Mouse (Mus musculus) liver, adult 2 months (tissue): ENCODE data around the gene Dnajc5. TPM values are rescaled to one million over a fixed set of nuclear protein-coding genes. Genes with fewer than 3 reads are reported as not detected.

Experiments used
- DNase-seq: peaks from one replicate; pipeline ENCODE4 v3.0.0-alpha.2; 2011; ENCODE audit warnings: low read depth, low spot score; ENCODE audit errors: extremely low read depth
- H3K27ac ChIP-seq: fragments of 200-500 bp; replicated peaks from 2 replicates; pipeline ENCODE4 v1.5.1; 2012; ENCODE audit warnings: low read depth, mild to moderate bottlenecking, control low read depth, inconsistent platforms, low read length; ENCODE audit not compliant: insufficient read depth
- H3K27me3 ChIP-seq: fragments of 200-500 bp; 2 replicates; pipeline ENCODE4 v1.6.1; 2012; ENCODE audit warnings: mild to moderate bottlenecking, moderate library complexity, low read length, inconsistent platforms; ENCODE audit not compliant: control insufficient read depth, insufficient read depth
- H3K36me3 ChIP-seq: fragments of 200-500 bp; 2 replicates; pipeline ENCODE4 v1.6.1; 2012; ENCODE audit warnings: low read length, inconsistent platforms; ENCODE audit not compliant: control insufficient read depth, insufficient read depth
- H3K4me1 ChIP-seq: fragments of 200-500 bp; 2 replicates; pipeline ENCODE4 v1.6.1; 2011; ENCODE audit warnings: low read length; ENCODE audit not compliant: control insufficient read depth, insufficient read depth
- H3K4me3 ChIP-seq: fragments of 200-500 bp; 2 replicates; pipeline ENCODE4 v1.5.1; 2011; ENCODE audit warnings: low read depth, mild to moderate bottlenecking, control low read depth, low read length, moderate library complexity; ENCODE audit not compliant: insufficient read depth
- H3K79me2 ChIP-seq: fragments of 200-500 bp; 2 replicates; pipeline ENCODE4 v1.6.1; 2012; ENCODE audit warnings: inconsistent platforms, mild to moderate bottlenecking, low read length, moderate library complexity; ENCODE audit not compliant: control insufficient read depth, insufficient read depth
- H3K9ac ChIP-seq: fragments of 200-500 bp; 2 replicates; pipeline ENCODE4 v1.6.1; 2012; ENCODE audit warnings: low read depth, mild to moderate bottlenecking, control low read depth, inconsistent platforms, low read length
- CTCF ChIP-seq: fragments of 200-500 bp; IDR thresholded peaks from 2 replicates; pipeline ENCODE4 v1.5.1; 2011; ENCODE audit warnings: low read depth, low read length, control low read depth
- POLR2A ChIP-seq: fragments of 200-500 bp; IDR thresholded peaks from 2 replicates; pipeline ENCODE4 v1.6.1; 2011; ENCODE audit warnings: low read length, control low read depth; ENCODE audit not compliant: insufficient read depth; ENCODE audit errors: extremely low read depth
- WGBS: fragments of 180-500 bp; shearing (Covaris S2); methylation state at CpG from one replicate; pipeline ENCODE4 v1.1.7; 2018; 5-methylcytosine and 5-hydroxymethylcytosine counted together
- polyA plus RNA-seq: library from polyadenylated mRNA; depleted of rRNA; stranded (reverse); fragments of >200 nt; gene quantifications from 2 replicates; pipeline ENCODE4 v1.2.3, GENCODE M21; 2012
- total RNA-seq: library from RNA; depleted of rRNA; stranded (reverse); fragments of >200 nt; gene quantifications from 2 replicates; pipeline ENCODE4 v1.2.3, GENCODE M21; 2014

Dnajc5 gene
- total and polyA plus RNA-seq, 2 experiments = 20.2 to 30.7 TPM

- Histone ChIP-seq H3K9ac (no peak overlapping the region), H3K4me1 (no peaks in the 10 kb centered on the region), H3K79me2 (no peaks in the 10 kb centered on the region), H3K4me3 (no peak overlapping the region), H3K27me3 (no peaks in the 10 kb centered on the region), H3K27ac (no peak overlapping the region), H3K36me3 (peaks cover 2% of the 10 kb centered on the region; the same call in 1 of the 2 replicates)
- 93% methylated on average over 11 of the region's 11 CpGs for WGBS
- TF ChIP-seq POLR2A (no peak), CTCF (no peak)
- DNase-seq = no peak
Observed at GRCm38 (mm10) chr2:181571941-181572670, 51.8 kb downstream of the Dnajc5 start.

- no peak for TF ChIP-seq CTCF
- TF ChIP-seq POLR2A = no peak
- DNase-seq = no peak
- Histone ChIP-seq H3K27ac (no peak overlapping the region), H3K27me3 (no peaks in the 10 kb centered on the region), H3K36me3 (peaks cover 2% of the 10 kb centered on the region; the same call in 1 of the 2 replicates), H3K9ac (no peak overlapping the region), H3K4me1 (no peaks in the 10 kb centered on the region), H3K79me2 (no peaks in the 10 kb centered on the region), H3K4me3 (no peak overlapping the region)
- WGBS = 94% methylated on average over 15 of the region's 15 CpGs
Observed at GRCm38 (mm10) chr2:181572921-181573920, 52.9 kb downstream of the Dnajc5 start.

- 96% methylated on average over 9 of the region's 9 CpGs for WGBS
- Histone ChIP-seq H3K27ac (no peak overlapping the region), H3K27me3 (no peaks in the 10 kb centered on the region), H3K9ac (no peak overlapping the region), H3K4me1 (no peaks in the 10 kb centered on the region), H3K79me2 (no peaks in the 10 kb centered on the region), H3K4me3 (no peak overlapping the region), H3K36me3 (peaks cover 2% of the 10 kb centered on the region; the same call in 1 of the 2 replicates)
- no peak for DNase-seq
- TF ChIP-seq CTCF (no peak), POLR2A (no peak)
Observed at GRCm38 (mm10) chr2:181573961-181574360, 53.7 kb downstream of the Dnajc5 start.

- no peak for TF ChIP-seq CTCF
- TF ChIP-seq POLR2A = no peak
- H3K27me3 ChIP-seq = no peaks in the 10 kb centered on the region
- no peak overlapping the region for H3K4me3 ChIP-seq
- peaks cover under 1% of the 10 kb centered on the region; the same call in 1 of the 2 replicates for H3K4me1 ChIP-seq
- 98% methylated on average over 7 of the region's 7 CpGs for WGBS
- H3K79me2 ChIP-seq = peaks cover 4% of the 10 kb centered on the region; the same call in 1 of the 2 replicates
- H3K9ac ChIP-seq = no peak overlapping the region
- no peak overlapping the region for H3K27ac ChIP-seq
- H3K36me3 ChIP-seq = peaks cover 2% of the 10 kb centered on the region; the same call in 1 of the 2 replicates
- DNase-seq = no peak
Observed at GRCm38 (mm10) chr2:181574921-181575545, 54.7 kb downstream of the Dnajc5 start.

- TF ChIP-seq POLR2A = no peak
- TF ChIP-seq CTCF = no peak
- H3K9ac ChIP-seq = no peak overlapping the region
- WGBS = 89% methylated on average over 2 of the region's 2 CpGs
- H3K27me3 ChIP-seq = no peaks in the 10 kb centered on the region
- H3K79me2 ChIP-seq = peaks cover 13% of the 10 kb centered on the region; the same call in 1 of the 2 replicates
- H3K4me3 ChIP-seq = no peak overlapping the region
- peaks cover 2% of the 10 kb centered on the region; the same call in 1 of the 2 replicates for H3K36me3 ChIP-seq
- no peak overlapping the region for H3K27ac ChIP-seq
- H3K4me1 ChIP-seq = peaks cover 4% of the 10 kb centered on the region; the same call in 1 of the 2 replicates
- no peak for DNase-seq
Observed at GRCm38 (mm10) chr2:181576613-181577012, 56.3 kb downstream of the Dnajc5 start.
